Mouse (Mus musculus) forebrain, embryonic 15.5 days (tissue): Measurements from ENCODE around the gene 4930469K13Rik. TPM values are rescaled to one million over a fixed set of nuclear protein-coding genes. Genes with fewer than 3 reads are reported as not detected.
A peak's percentile ranks its signal among the peaks of the same experiment; 100 is the strongest.
"Not testable (repeated sequence)": the region's sequence is repeated elsewhere in the genome, so short reads cannot be mapped to it uniquely, and the experiment has no call there.

Source experiments
- ATAC-seq: fragments of 200-750 bp; cut with Nextera tagmentation; replicated peaks from 2 replicates; pipeline ENCODE4 v1.8.0; 2017; ENCODE audit warnings: mild to moderate bottlenecking, moderate TSS enrichment, moderate library complexity
- H3K27ac ChIP-seq: fragments of 300-500 bp; sonication (generic); replicated peaks from 2 replicates; pipeline ENCODE4 v1.5.1; 2015; ENCODE audit warnings: mild to moderate bottlenecking, inconsistent platforms
- H3K27me3 ChIP-seq: fragments of 300-500 bp; sonication (generic); 2 replicates; pipeline ENCODE4 v1.6.1; 2015; ENCODE audit warnings: inconsistent platforms
- H3K36me3 ChIP-seq: fragments of 300-500 bp; sonication (generic); 2 replicates; pipeline ENCODE4 v1.6.1; 2015; ENCODE audit warnings: mild to moderate bottlenecking, inconsistent platforms
- H3K4me1 ChIP-seq: fragments of 300-500 bp; sonication (generic); 2 replicates; pipeline ENCODE4 v1.6.1; 2015; ENCODE audit warnings: inconsistent platforms
- H3K4me2 ChIP-seq: fragments of 300-500 bp; sonication (generic); replicated peaks from 2 replicates; pipeline ENCODE4 v1.6.1; 2015; ENCODE audit warnings: mild to moderate bottlenecking, inconsistent platforms
- H3K4me3 ChIP-seq: fragments of 300-500 bp; sonication (generic); 2 replicates; pipeline ENCODE4 v1.5.1; 2015; ENCODE audit warnings: mild to moderate bottlenecking, inconsistent platforms
- H3K9ac ChIP-seq: fragments of 300-500 bp; sonication (generic); replicated peaks from 2 replicates; pipeline ENCODE4 v1.6.1; 2015; ENCODE audit warnings: mild to moderate bottlenecking, inconsistent platforms
- H3K9me3 ChIP-seq: fragments of 300-500 bp; sonication (generic); 2 replicates; pipeline ENCODE4 v1.6.1; 2016; ENCODE audit warnings: inconsistent platforms
- WGBS: fragments of 180-500 bp; shearing (Covaris S2); methylation state at CpG from one replicate; pipeline ENCODE4 v1.1.7; 2015; ENCODE audit warnings: mixed read lengths; 5-methylcytosine and 5-hydroxymethylcytosine counted together
- polyA plus RNA-seq: library from polyadenylated mRNA; unstranded; fragments of >200 nt; fragmentation: Nextera tagmentation; extraction: Ambion mirVana; gene quantifications from 2 replicates; pipeline ENCODE4 v1.2.1, GENCODE M21; 2015

Gene 4930469K13Rik
- not detected in 2 replicates for polyA plus RNA-seq

DNA sequence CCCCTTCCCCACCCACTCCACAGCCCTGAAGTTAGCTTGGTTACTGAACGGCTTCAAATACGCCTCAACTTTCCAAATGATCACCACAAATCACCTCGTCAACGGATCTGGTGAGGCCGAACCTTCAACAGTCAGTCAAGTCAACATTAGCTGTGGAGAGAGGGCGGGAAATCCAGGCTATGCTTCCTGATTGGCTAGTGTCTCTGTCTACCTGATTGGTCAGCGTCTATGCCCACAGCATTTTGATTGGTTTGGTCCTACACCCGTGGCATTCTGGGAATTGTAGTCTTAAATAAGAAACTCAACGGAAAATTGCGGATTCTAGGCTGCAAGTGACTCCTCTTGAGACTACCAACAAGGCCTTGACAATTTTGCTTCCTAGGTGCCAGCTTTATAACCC is at the start of gene 4930469K13Rik:
4930469K13Rik (minus strand) TSS at position 133 of the 400 bp plus-strand sequence.
- H3K4me3 ChIP-seq: no peak within 1 kb of the TSS
- ATAC-seq: 0 out of 2 replicates have a peak, but pooled peaks have one; percentile 51
- no peak within 1 kb of the TSS for H3K4me2 ChIP-seq
- no peaks in the 10 kb centered on the region for H3K4me1 ChIP-seq
- H3K27me3 ChIP-seq: 0 out of 2 replicates have a peak, but pooled peaks cover 3% of the 10 kb centered on the region
- WGBS: 86% methylated on average over 10 of the region's 10 CpGs
- no peak within 1 kb of the TSS for H3K9ac ChIP-seq
- H3K27ac ChIP-seq: no peak within 1 kb of the TSS
- H3K9me3 ChIP-seq: no peaks in the 10 kb centered on the region
- no peaks in the 10 kb centered on the region for H3K36me3 ChIP-seq

DNA sequence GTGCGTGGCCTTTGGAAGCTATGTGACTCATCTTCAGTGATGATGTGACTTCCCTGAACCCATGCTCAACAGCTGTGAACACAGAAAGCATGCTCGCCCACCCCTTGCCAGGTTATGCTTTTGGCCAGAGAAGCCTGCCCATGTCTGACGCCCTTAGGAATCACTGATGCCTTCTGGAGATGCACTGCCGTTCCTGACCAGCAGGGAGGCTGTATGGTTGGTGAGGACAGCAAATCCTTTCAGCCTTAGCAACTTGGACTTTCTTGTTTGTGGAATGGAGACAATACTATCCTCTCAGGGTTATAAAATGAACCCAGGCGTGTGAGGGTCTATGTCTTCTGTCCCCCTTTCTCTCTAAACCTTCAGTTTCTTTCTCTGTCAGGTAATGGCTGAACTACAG is 48.6 kb upstream of the 4930469K13Rik start:
- Histone ChIP-seq H3K36me3 (no peaks in the 10 kb centered on the region), H3K4me1 (peaks cover 6% of the 10 kb centered on the region; the same call in 1 of the 2 replicates), H3K9me3 (no peaks in the 10 kb centered on the region), H3K4me3 (no peak overlapping the region), H3K4me2 (no peak overlapping the region), H3K9ac (no peak overlapping the region), H3K27me3 (peaks cover 11% of the 10 kb centered on the region; the same call in 1 of the 2 replicates), H3K27ac (no peak overlapping the region)
- no peak for ATAC-seq
- WGBS: 74% methylated on average over 5 of the region's 5 CpGs

DNA sequence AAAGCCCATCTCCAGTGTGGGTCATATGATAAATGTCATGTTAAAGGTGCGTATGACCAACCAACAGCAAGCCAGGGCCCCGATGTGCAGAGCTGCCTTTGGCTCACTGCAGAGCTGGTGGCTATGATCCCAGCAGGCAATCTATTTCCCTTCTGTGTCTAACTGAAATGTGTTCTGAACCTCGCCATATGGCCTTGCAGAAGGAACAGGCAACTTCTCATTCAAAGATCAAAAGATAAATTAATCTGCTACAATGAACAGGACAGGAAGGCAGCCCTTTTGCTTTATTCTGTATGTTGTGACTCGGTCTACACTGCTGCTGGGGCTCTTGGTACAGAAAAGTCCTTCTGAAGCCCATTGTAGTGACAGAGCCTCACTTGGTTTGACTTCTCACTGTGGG is 46.1 kb upstream of the 4930469K13Rik start:
- Histone ChIP-seq H3K4me3 (no peak overlapping the region), H3K27ac (no peak overlapping the region), H3K27me3 (peaks cover 28% of the 10 kb centered on the region; the same call in 1 of the 2 replicates), H3K4me1 (peaks cover 10% of the 10 kb centered on the region), H3K9me3 (no peaks in the 10 kb centered on the region), H3K36me3 (no peaks in the 10 kb centered on the region), H3K9ac (no peak overlapping the region), H3K4me2 (no peak overlapping the region)
- WGBS: 64% methylated on average over 4 of the region's 4 CpGs
- ATAC-seq: 0 out of 2 replicates have a peak, but pooled peaks have one; percentile 53

DNA sequence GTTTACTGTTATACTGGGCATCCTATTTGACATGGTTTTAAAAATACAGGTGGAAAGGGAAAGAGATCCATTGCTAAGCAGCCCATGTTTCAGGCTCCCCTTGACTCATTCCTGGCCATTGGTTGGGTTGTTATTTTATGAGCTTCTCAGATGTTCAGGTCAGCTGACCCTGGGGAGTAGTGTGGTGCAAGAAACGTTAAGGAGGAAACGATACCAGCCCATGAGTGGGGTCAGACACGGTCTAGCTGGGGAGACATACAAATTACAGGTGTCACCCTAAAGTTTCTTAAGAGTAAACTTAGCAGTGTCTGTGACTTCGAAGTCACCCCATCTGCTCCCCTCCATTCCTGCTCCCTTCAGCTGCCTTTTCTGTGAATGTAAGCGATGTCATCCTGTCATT is 45.6 kb upstream of the 4930469K13Rik start:
- Histone ChIP-seq H3K36me3 (no peaks in the 10 kb centered on the region), H3K4me2 (no peak overlapping the region), H3K4me1 (peaks cover 14% of the 10 kb centered on the region), H3K9ac (no peak overlapping the region), H3K27me3 (peaks cover 28% of the 10 kb centered on the region; the same call in 1 of the 2 replicates), H3K4me3 (no peak overlapping the region), H3K9me3 (no peaks in the 10 kb centered on the region), H3K27ac (no peak overlapping the region)
- 88% methylated on average over 5 of the region's 5 CpGs for WGBS
- ATAC-seq: no peak

DNA sequence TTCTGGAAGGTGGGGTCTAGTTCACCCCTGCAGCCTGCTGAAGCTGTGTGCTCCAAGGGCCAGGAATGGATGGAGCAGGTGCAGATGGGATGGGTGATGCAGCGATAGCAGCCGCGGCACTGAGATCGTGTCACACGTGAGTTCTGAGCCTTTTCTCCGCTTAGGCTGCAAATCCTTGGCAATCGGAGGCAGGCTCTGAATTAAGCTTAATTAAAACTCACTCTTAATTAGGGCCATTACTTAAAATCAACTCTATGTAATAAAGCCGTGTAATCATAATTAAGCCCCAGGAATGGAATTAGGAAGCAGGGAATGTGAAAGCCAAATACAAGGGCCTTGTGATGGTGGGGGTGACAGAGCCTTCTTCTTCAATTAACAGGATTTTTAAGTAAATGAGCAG is 40.9 kb upstream of the 4930469K13Rik start:
- Histone ChIP-seq H3K9me3 (no peaks in the 10 kb centered on the region), H3K27me3 (peaks cover 56% of the 10 kb centered on the region), H3K4me2 (no peak overlapping the region), H3K4me3 (no peak overlapping the region), H3K36me3 (no peaks in the 10 kb centered on the region), H3K27ac (no peak overlapping the region), H3K4me1 (peaks cover 11% of the 10 kb centered on the region; the same call in 1 of the 2 replicates), H3K9ac (no peak overlapping the region)
- ATAC-seq: peak; percentile 74
- WGBS: 29% methylated on average over 8 of the region's 8 CpGs

DNA sequence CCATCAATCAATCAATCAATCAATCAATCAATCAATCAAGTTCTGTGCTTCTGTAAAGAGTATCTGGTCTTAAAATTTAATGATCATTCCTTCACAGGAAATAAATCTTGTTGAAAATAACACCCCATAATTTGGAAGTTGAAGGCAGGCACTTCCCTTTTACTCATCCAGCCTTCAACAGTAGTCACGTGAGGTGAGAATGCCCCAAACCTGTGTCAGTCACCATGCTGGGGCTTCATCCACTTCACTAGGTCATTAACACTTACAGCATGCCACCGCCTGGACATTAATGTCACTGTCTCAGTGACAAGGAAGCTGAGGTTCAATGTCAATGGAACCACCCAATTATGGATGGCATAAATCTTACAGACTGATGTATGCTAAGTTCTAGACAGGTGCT is 30.1 kb upstream of the 4930469K13Rik start:
- no peaks in the 10 kb centered on the region for H3K36me3 ChIP-seq
- no peak overlapping the region for H3K27ac ChIP-seq
- H3K4me1 ChIP-seq: no peaks in the 10 kb centered on the region
- no peak overlapping the region for H3K4me2 ChIP-seq
- no peak for ATAC-seq
- H3K9ac ChIP-seq: no peak overlapping the region
- H3K4me3 ChIP-seq: no peak overlapping the region
- H3K9me3 ChIP-seq: no peaks in the 10 kb centered on the region
- 89% methylated on average over 2 of the region's 2 CpGs for WGBS
- peaks cover 15% of the 10 kb centered on the region; the same call in 1 of the 2 replicates for H3K27me3 ChIP-seq

DNA sequence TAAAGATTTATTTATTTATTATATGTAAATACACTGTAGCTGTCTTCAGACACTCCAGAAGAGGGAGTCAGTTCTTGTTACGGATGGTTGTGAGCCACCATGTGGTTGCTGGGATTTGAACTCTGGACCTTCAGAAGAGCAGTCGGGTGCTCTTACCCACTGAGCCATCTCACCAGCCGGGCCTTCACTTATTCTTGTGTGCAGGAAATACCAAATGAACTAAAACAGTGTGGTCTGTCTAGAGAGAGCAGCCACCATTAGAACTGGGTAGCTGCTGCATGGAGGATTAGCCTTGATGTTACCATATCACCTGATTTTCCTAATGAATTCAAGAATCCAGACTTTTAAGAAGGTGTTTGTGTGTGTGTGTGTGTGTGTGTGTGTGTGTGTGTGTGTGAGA is 27.4 kb upstream of the 4930469K13Rik start:
- not testable (repeated sequence) for H3K4me2 ChIP-seq, H3K27ac ChIP-seq, H3K9me3 ChIP-seq, H3K4me3 ChIP-seq, H3K36me3 ChIP-seq, H3K4me1 ChIP-seq, H3K9ac ChIP-seq, ATAC-seq
- peaks cover 14% of the 10 kb centered on the region; the same call in 1 of the 2 replicates for H3K27me3 ChIP-seq
- WGBS: 81% methylated on average over 3 of the region's 3 CpGs

DNA sequence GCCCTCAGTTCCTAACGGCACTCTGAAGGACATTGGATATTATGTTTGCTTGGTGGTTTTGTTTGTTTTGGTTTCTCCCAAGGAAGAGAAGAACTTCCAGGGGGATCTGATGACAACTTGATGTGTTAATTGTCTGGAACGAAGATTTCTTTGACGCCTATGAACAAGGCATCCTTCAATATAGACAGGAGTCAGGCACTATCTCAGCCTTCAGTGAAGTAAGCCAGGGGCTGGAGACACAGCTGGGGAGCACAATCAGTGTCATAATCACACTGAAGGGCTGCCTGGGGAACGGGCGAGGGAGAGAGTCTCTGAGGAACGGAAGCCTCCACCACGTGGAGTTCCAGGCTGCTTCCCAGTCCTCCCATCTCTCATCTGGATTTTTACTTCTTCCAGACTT is 26.5 kb upstream of the 4930469K13Rik start:
- Histone ChIP-seq H3K4me2 (no peak overlapping the region), H3K4me3 (no peak overlapping the region), H3K4me1 (no peaks in the 10 kb centered on the region), H3K36me3 (no peaks in the 10 kb centered on the region), H3K27me3 (peaks cover 14% of the 10 kb centered on the region; the same call in 1 of the 2 replicates), H3K9ac (no peak overlapping the region), H3K9me3 (no peaks in the 10 kb centered on the region), H3K27ac (no peak overlapping the region)
- no peak for ATAC-seq
- WGBS: 70% methylated on average over 7 of the region's 7 CpGs

DNA sequence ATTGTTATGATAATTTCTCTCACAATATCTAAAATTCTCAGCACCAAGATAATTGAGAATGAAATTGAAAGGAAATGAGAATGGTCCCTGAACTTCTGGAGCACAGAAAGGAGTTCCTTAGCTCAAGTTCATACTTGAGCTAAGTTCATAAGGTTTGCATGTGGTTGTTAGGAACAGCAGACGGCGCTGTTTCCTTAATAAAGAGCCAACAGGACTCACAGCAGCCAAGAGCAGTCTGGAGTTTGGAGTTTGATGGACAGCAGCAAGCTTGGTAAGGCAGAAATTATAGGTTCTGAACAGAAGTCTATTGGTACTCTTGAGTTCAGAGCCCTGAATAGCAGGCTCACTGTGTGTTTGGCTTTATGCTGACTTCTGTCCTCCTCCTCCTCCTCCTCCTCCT is 24.8 kb upstream of the 4930469K13Rik start:
- peak; percentile 63 for ATAC-seq
- H3K9ac ChIP-seq: no peak overlapping the region
- WGBS: 18% methylated on average over 2 of the region's 2 CpGs
- H3K36me3 ChIP-seq: no peaks in the 10 kb centered on the region
- H3K27ac ChIP-seq: no peak overlapping the region
- H3K4me2 ChIP-seq: no peak overlapping the region
- no peaks in the 10 kb centered on the region for H3K9me3 ChIP-seq
- H3K27me3 ChIP-seq: peaks cover 14% of the 10 kb centered on the region; the same call in 1 of the 2 replicates
- no peak overlapping the region for H3K4me3 ChIP-seq
- H3K4me1 ChIP-seq: no peaks in the 10 kb centered on the region

DNA sequence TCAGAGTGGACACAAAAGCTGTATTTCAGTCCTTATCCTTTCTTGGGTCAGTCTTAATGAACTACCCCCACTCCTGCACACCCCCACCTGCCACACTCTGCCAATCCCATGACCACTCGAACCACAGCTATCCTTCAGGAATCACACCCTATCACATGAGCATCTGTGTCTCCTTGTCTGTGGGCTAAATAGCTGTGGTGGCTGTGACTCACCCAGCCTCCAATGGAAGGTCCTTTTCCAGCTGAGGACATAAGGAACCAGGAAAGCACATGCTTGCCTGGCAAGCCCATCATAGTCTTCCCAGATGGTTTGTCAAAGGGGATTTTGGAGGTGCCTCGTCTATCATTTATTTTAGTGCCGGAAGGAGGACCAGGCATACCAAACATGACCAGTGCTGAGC is 20.0 kb upstream of the 4930469K13Rik start:
- peaks cover 6% of the 10 kb centered on the region for H3K4me1 ChIP-seq
- 84% methylated on average over 3 of the region's 3 CpGs for WGBS
- H3K27me3 ChIP-seq: peaks cover 4% of the 10 kb centered on the region; the same call in 1 of the 2 replicates
- H3K9ac ChIP-seq: no peak overlapping the region
- no peak overlapping the region for H3K27ac ChIP-seq
- H3K9me3 ChIP-seq: no peaks in the 10 kb centered on the region
- H3K4me2 ChIP-seq: no peak overlapping the region
- H3K36me3 ChIP-seq: no peaks in the 10 kb centered on the region
- ATAC-seq: no peak
- no peak overlapping the region for H3K4me3 ChIP-seq

DNA sequence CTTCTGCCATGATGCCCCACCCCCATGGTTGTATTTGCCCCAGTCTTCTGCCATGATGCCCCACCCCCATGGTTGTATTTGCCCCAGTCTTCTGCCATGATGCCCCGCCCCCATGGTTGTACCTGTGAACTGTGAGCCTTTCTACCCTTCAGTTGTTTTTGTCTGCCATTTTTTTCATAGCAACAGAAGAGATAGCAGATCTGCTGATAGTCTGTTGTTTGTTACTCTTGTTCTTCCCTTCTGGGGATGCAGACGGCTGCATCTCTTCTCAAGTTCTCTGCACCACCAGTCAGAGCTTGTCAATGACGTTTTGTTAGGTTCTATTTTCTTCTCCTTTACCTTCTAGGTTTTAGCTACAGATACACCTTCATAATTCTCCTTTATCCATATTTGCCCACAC is 19.2 kb upstream of the 4930469K13Rik start:
- H3K4me1 ChIP-seq: peaks cover 13% of the 10 kb centered on the region
- no peak overlapping the region for H3K4me2 ChIP-seq
- 91% methylated on average over 3 of the region's 3 CpGs for WGBS

DNA sequence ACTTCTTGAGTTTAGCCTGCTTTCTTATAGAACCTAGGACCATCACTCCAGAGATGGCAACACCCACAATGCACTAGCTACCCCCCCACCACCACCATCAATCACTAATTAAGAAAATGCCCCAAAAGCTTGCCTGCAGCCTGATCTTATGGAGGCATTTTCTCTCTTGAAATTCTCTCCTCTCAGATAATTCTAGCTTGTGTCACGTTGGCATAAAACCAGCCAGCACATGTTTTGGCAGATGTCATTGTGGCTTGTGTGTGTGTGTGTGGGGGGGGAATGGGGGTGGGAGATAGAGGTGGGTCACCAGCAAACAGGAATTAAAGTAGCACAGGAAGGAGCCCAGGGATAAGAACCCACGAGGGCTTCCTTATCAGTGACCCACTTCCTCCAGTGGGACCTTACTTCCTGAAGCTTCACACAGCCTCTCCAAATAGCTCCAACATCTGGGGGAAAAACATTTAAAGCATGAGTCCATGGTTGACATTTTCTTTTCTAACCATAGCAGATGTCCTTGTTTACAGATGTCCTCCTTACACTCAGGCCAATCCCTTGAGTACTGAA is 18.3 kb upstream of the 4930469K13Rik start:
- no peaks in the 10 kb centered on the region for H3K9me3 ChIP-seq
- no peak overlapping the region for H3K4me3 ChIP-seq
- WGBS: 58% methylated on average over 2 of the region's 2 CpGs
- no peak overlapping the region for H3K4me2 ChIP-seq
- H3K36me3 ChIP-seq: no peaks in the 10 kb centered on the region
- no peak overlapping the region for H3K27ac ChIP-seq
- no peak overlapping the region for H3K9ac ChIP-seq
- peaks cover 13% of the 10 kb centered on the region for H3K4me1 ChIP-seq
- H3K27me3 ChIP-seq: no peaks in the 10 kb centered on the region
- no peak for ATAC-seq

More for the DNA sequence above, 19.2 kb upstream of the 4930469K13Rik start:
- H3K27me3 ChIP-seq: peaks cover 4% of the 10 kb centered on the region; the same call in 1 of the 2 replicates
- H3K27ac ChIP-seq: no peak overlapping the region
- no peak for ATAC-seq
- H3K36me3 ChIP-seq: no peaks in the 10 kb centered on the region
- H3K9ac ChIP-seq: no peak overlapping the region
- H3K9me3 ChIP-seq: no peaks in the 10 kb centered on the region
- no peak overlapping the region for H3K4me3 ChIP-seq

DNA sequence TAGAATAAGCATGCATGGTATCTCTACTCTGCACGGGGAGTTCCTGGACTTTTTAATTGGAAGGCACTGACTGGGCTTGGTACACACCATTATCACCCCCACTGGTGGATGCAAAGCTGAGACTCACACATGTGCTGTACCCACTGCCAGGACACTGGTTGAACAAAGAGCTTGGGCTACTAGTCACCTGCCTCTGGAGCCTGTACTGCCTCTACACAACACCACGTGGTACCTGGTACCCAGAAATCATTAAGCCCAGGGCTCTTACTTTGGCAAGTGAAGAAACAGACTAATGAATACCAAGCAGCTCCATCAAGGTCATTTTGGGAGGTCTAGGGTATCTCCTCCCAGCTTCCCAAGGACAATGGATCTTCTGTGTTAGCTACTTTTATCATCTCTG is 15.4 kb upstream of the 4930469K13Rik start:
- no peaks in the 10 kb centered on the region for H3K36me3 ChIP-seq
- H3K27me3 ChIP-seq: no peaks in the 10 kb centered on the region
- no peak for ATAC-seq
- peaks cover 13% of the 10 kb centered on the region for H3K4me1 ChIP-seq
- 0 out of 2 replicates have a peak overlapping the region, but pooled peaks have one; percentile 28 for H3K27ac ChIP-seq
- no peaks in the 10 kb centered on the region for H3K9me3 ChIP-seq
- H3K4me2 ChIP-seq: no peak overlapping the region
- no peak overlapping the region for H3K9ac ChIP-seq
- H3K4me3 ChIP-seq: no peak overlapping the region
- 54% methylated on average over 2 of the region's 2 CpGs for whole genome bisulfite sequencing
